Mouse (Mus musculus): ENCODE measurements around the gene Rsrc1. TPM values are rescaled to one million over a fixed set of nuclear protein-coding genes. Genes with fewer than 3 reads are reported as not detected.

Gene Rsrc1
- polyA plus RNA-seq, 2 experiments from 2014 or later: 38.8 to 47.0 TPM

DNA sequence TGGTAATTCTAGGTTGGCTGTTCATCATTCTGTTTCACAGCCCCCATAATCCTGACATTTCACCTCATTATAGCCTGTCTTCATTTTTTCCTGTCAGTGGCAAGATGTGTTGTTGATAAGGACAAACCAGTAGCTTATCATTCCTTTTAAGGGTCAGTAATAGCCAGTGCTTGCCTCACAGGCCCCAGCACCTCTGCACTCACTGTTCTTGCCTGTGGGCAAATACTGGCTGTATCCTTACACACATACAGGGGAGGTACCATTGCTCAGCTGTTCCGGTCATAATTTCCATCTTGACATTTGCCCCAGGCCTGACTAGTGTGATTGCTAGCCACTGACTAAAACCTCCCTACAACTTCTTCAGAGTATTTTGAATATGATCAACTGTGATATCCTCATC, 302.8 kb downstream of the Rsrc1 start:
- no peak for ATAC-seq

DNA sequence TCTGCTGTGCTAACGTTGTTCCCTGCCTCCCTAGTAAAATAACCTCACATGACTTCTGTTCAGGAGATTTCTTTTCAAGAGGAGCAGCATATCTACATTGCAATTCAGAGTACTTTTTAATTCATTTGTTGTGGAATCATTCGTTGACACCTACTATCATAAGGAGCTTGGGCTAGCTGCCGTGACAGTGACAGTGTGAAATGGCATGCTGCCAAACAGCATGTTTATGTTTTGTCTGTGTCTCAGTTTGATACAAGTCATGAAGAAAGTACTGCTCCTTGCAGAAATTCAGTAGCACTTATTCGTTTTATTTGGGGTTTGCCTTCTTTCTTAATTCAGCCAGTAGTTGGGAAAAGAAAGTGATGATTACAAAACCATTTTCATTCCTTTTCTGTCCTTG, 303.7 kb downstream of the Rsrc1 start:
- ATAC-seq: no peak

- ATAC-seq: no peak
Observed at GRCm38 (mm10) chr3:67288664-67289063, 307.5 kb downstream of the Rsrc1 start.

GRCm38 (mm10) chr3:67289482-67289881, 308.3 kb downstream of the Rsrc1 start:
- no peak for ATAC-seq

- ATAC-seq: no peak
Observed at GRCm38 (mm10) chr3:67308725-67309124, 327.5 kb downstream of the Rsrc1 start.

GRCm38 (mm10) chr3:67309644-67310311, 328.6 kb downstream of the Rsrc1 start:
- ATAC-seq: no peak

DNA sequence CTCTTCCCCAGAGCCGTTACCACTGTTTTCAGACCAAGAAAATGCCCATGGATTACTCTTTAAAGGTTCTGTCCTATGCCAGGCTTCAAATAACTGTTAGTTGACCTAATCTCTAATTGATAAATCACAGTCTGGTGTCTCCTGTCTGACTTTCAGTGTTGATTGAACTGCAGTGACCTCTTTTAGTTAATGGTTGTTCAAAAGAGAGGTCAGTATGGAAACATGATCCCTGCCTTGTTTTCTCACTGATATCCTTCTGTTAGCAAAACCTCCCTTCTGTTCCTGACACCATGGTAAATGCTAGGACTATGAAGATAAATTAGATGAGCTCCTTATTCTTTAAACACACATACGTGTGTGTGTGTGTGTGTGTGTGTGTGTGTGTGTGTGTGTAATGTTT, 330.2 kb downstream of the Rsrc1 start:
- no peak for ATAC-seq

- ATAC-seq: no peak
Observed at GRCm38 (mm10) chr3:67322422-67322821, 341.2 kb downstream of the Rsrc1 start.

GRCm38 (mm10) chr3:67339558-67339957, 358.4 kb downstream of the Rsrc1 start:
- no peak for ATAC-seq

- no peak for ATAC-seq
Observed at GRCm38 (mm10) chr3:67340921-67341320, 359.7 kb downstream of the Rsrc1 start.

DNA sequence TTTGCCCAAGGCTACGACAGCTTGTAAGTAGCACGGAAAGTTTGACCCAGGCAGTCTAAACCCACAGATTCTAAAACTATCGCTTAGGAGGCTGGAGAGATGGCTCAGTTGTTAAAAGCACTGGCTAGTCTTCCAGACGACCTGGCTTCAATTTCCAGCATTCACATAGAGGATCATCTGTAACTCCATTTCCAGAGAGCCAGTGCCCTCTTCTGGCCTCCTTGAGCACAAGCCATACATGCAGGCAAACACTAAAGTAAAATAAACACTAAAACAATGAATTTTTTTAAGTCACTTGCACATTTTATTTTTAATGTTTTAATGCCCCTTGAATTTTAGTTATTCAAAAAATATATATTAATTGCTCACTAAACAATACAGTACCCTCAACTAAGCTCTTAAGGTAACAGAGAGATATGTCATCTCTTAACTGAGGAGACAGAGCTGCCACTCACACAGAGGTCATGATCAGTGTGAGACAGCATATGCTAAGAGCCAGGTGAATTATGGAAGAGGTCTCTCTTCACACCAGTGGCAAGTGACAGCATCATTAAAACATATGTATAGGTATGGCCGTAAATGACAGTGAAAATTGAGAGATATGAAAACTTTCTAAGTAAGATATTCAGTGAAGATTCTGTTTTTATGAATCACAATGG, 361.9 kb downstream of the Rsrc1 start:
- ATAC-seq: no peak

DNA sequence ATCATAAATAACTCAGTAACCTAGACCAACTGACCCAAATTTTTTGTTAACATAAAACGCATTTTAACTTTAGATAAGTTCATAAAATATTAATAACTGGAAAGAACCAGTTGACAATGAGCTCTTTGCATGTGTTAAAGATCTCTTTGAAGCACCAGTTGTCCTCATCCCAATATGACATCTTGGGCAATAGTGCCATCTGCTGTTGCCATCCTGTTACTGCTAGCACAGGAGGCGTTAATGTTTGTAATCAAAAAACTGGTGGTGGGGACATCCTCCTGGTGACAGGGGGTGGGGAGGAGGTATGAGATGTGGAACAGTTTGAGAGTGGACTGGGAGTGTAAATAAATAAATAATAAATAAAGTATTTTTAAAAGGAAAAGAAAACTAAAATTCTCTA, 363.4 kb downstream of the Rsrc1 start:
- peak; percentile 63 for ATAC-seq

DNA sequence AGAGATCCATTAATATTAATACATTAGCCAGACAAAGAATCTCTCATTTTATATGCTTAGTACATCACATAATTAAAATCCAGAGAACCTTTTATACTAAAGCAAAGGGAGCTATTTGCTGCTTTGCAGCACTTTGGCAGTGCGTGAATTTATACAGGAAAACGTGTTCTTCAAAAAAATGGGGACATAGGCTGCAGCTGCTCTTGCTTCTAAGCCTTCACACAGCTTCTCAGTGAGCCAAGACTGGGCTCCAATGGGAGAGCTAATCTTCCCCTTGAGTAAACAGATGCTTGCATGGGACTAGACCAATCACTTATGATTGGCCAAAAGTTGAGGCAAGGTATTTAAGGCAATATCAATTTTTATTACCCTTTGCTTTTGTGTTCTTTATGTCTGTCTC, 365.5 kb downstream of the Rsrc1 start:
- ATAC-seq: no peak

GRCm38 (mm10) chr3:67351406-67352127, 370.4 kb downstream of the Rsrc1 start:
- ATAC-seq: no peak

DNA sequence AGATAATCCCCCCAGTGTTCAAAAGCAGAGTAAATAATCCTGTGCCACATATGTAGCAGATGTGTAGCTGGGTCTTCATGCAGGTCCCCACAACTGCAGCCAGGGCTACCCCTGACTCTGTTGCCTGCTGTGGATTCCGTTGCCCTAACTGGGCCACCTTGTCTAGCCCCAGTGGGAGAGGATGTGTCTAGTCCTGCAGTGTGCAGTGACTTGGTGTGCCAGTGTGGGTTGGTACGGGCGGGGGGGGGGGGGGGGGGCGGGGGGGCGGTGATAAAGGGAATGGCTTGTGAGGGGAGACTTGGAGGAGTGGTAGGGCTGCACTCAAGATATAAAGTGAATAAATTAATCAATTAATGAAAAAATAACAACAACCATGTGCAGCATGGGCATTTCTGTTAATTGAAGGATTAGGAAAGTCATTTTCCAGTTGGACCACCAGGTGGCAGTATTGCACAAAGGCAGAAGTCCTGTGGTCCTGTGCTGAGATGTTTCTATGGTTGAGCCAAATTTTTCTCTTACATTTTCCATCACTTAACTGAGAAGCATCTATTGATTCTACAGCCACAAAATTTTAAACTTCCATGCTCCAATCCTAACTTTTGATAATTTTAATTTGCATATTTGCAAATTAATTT, 371.1 kb downstream of the Rsrc1 start:
- ATAC-seq: peak; percentile 64

DNA sequence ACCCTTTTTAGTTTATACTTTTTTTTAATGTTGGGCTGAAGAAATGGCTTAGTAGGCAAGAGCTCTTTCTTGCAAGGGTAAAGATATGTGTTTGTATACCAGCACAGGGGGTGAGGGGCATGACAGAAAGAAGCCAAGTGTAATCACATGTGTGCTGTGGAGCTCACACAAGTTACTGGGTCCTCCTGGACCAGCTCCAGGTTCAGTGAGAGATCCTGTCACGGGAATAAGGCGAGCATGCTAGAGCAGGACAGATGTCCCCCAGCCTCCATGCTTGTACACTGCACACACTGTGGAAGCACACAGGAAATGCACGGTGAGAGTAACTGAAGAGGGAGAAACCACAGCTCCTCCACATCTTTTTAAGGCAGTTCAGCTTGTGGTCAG, 371.6 kb downstream of the Rsrc1 start:
- no peak for ATAC-seq

- ATAC-seq: no peak
Observed at GRCm38 (mm10) chr3:67358376-67358775, 377.2 kb downstream of the Rsrc1 start.

DNA sequence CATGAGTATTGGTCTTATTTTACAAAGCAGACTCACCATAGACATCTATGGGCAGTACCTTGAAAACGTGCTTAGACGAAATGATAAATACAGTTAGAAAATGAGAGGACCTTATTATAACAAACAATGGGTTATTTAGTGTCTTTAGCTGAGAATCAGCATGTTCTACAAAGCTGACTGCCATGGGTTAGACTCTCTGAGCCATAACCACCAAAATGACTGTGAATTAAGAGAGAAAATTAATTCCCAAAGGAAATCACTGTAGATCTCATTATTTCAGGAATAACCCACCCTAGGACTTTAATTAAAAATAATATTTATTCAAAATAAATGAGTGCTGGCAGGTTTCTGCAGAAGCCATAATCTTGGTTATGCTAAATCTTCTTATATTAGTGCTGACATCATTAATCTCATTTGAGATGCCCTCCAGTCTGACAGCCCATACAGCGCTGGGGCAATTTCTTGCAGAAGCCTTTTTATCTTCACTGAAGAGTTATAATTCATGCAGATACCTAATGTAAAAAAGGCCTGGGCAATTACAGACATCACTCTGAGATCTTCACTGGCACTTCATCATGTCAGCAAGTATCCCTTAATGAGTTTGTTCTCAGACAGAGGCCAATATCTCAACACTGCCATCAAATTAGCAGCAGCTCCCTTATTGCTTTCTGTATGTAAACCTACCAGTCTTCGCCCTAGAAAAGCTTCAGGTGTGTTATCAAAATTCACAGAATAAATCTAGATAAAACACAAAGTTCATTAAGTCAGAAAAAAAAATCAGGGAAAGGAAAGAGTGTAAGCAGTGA, 385.1 kb downstream of the Rsrc1 start:
- no peak for ATAC-seq

DNA sequence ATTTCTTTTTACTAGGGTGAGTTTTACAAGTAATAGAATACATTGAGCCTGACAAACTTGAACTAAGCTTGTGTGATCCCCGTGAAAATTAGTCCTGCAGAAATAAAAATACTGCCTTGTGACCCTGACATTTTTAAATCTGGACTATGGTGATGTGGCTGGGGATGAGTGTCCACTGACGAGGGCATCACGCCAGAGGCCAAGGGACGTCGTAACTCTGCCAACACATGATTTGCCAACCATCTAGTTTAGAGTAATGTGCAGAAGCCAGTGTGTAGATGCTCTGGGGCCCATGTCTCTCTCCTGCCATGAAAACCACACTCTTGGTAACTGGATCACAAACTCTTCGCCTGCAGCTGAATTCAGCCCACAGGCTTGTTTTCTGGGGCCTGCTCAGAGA, 386.3 kb downstream of the Rsrc1 start:
- no peak for ATAC-seq

DNA sequence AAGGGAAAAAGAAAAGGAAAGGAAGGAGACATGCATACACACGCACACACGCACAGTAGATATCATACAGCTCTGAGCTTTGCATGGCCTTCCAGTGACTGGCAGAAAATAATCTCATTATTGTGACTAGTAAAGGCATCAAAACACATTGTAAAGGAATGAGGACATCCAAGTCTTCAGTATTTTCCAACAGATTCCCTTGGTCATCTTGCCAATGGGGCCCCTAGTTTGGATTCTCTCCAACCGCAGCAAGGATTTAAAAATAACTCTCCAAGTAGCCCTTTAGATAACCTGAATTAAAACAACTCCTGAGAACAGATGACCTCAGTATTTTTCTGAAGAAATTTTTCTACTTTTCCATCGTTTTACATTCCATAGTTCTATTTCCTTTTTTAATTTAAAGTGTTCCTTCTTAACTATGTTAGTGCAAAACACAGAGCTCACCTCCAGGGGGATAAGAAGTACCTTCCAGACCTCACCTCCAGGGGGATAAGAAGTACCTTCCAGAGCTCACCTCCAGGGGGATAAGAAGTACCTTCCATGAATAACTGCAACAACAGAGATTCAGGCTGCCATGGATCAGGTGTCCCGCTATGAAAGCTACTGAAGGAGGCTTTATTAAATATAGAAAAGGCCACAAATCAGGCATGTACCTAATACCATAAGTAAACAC, 388.4 kb downstream of the Rsrc1 start:
- ATAC-seq: no peak

DNA sequence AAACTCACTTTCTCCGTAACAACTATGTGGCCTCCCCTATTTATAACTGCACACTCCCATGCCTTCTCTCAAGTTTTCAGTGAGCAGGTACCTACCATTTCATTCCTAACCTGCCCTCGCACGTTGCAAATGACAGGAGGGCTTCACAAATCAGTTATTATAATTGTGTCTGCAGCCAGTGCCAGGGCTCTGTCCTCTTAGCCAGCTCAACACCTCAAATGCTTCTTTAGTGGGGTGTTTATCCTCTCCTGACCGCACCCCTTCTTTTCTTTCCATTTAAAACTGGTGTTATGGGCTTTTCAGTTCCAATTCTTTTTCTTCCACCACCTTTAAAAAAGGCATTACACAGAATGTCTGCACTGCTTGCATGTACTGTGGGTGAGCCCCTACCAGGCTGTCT, 391.0 kb downstream of the Rsrc1 start:
- no peak for ATAC-seq

GRCm38 (mm10) chr3:67372781-67373180, 391.6 kb downstream of the Rsrc1 start:
- no peak for ATAC-seq
